Mouse (Mus musculus) embryo, embryonic 11.5 days (tissue): ENCODE measurements around the gene Apob.

ENCODE experiments used
- DNase-seq: peaks from one replicate; pipeline ENCODE4 v3.0.0-alpha.2; 2012; ENCODE audit warnings: low read depth, low spot score

The Apob gene

DNA sequence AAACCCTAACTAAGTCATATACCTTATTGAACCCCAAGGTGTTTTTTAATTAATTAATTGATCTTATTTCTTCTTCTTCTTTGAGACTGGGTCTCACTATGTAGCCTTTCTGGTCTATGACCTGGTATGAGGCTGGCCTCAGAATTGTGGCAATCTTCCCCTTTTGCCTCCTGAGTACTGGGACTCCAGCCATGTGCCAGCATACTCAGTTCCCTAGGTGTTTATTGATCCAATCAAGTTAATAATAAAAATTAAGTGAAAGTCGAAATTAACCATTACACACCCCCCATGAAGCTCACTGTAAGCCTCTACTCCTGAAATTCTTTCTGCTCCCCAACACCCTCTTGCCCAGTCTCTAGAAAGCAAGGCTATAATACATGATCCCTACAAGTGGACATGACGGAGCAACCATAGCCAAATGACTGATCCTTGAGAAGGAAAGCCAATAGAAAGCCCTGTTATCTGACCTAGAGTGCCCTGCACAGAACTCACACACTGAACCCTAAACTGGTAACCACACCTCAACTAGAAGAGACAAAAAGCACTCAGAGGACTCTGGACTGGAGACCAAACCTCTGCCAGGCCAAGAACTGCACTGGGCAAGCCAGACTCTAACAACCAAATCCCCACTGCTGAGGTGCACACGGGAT is 60.8 kb downstream of the Apob start:
- no peak for DNase-seq

DNA sequence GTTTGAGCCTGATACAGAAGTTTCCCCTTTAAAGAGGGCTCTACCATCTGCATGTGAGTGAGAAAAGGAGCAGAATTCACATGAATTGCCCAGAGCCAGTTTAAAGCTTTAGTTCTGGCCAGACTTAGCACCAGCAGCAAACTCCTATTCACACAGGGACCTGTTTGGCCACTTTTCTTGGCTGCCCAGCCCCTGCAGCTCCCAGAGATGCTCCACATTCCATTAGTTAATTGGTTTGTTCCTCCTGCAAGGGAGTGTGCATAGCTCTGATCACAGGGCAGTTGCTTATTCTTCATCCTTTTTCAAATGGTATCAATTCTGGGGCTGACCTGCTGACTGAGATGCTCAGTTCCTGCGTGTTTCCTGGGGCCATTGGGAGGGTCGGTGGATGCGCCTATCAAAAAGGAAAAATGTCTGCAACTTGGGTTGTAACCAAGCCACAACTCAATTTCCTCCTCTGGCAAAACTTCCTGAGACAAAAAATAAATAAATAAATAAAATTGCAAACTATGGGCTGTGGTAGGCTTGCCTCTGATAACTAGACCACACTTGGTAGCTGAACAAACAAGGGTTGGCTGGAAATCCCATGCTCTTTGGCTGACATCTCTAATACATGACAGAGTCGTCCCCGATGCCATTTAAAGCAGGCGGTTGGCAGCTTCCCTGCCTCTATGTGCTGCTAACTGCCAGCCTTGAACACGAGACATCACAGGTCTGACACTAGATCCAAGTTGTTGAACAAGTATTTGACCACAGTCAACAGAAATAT is 65.4 kb downstream of the Apob start:
- no peak for DNase-seq

DNA sequence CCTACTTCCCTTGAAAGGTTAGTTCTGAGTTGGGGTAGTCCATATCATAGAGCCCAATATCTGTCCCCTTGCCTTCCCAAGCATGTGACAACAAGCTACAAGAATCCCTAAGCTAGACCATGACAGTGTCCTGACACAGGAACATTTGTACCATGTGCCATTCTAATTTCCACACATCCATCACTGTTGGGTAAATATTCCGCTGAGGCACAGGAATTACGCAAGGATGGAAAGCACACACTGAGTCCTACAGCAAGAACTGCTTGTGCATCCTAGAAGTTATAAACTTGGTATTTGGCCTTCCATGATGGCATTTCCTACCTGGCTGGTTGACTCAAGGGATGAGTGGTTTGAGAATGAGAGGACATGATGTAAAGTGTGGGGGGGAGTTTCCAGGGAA is 69.6 kb downstream of the Apob start:
- DNase-seq = no peak

DNA sequence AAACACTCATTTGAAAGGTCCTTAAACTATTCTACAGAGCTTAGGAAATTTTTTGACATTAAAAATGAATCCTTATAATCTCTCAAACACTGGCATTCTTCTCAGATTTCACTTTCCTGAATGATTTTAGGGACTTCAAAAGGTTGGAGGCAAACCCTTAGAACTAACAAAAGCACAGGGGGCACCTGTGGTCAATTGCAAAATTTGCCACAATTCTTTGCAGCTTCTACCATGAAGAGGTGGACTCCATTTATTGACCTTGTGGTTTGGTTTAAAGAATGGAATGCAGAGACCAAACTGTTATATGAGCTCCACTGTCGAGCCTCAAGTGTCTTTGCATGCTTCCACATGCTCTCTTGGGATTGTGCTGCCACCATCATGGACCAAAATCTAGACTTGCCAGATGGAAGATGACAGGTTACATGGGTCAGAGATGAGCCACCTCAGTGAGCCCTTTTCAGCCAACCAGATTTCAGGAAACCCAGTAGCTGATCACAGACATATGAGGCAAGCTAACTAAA is 70.4 kb downstream of the Apob start:
- no peak for DNase-seq

DNA sequence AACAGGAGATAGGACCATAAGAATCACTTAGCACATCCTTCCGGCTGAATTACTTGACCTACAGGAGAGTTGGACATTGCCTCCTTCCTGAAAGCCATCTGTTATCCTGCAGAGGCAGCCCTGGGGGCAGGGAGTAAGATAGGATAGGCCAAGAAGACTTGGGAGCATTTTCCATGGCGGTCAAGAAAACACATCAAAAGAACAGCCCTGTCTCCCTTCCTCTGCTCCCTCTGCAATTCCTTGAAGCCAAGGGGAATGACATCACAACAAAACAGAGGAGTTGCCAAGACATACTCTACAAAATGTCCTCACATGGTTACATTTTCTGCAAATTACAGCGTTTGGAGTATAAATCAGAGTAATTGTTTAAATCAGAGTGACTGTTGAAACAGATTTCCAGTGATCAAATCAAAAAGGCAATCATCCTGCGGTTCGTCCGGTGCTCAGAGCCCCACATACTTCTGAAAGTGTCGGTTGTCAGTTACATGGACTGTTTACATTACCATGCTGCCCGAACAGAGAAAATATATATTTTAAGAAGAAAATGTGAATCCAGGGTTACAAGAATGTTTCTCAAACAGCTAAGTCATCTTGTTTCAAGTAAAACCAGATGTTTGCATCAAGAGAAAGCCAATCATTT is 78.7 kb downstream of the Apob start:
- DNase-seq = no peak

DNA sequence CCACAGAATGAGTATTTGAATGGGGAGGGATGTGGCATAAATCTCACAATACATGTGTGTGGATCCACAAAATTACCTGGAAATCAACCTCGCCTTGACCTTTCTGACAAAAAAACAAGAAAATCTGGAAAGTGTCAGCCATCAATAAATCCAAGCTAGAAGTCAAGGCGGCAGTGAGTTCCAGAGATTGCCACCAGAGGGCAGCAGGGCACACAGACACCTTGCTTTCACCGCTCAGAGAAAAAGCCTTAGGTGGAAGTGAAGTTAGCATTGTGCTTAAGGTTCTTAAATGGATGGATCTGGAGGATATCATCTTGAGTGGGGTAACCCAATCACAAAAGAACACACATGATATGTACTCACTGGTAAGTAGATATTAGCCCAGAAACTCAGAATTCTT is 82.1 kb downstream of the Apob start:
- peak; percentile 54 for DNase-seq

DNA sequence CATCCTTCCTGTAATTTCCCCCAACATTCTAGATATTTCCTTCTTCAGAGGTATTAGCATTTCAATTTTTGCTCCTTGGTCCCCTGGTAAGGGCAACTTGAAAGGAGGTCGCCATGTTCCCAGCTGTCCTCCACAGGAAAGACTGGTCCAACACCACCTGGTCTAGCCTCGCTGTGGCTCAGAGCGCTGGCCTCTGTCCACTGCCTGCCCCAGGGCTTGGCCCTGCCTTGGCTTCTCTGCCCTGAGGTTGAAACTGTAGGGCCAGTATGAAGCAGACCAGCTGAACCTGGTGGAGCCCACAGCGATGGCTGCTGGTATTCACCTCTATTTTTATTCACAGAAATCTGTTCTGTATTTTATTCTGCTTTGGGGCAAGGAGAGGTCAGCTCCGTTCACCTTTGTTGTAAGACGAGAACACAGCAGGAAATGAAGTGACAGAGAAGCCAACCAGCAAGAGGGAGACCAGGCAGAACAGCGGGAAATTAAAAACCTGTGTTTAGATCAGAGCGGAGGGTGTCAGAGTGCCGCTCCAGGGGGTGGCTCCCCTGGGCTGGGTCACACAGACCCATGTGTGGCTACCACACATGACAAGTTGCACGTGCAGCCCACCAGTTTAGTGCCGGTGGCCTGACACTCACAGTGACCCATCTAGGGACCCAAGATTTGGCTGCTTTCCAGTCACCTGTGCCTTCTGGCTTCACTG is 86.1 kb downstream of the Apob start:
- DNase-seq = peak; percentile 5
